Mouse (Mus musculus) heart, embryonic 12.5 days (tissue): ENCODE data around the gene Pcsk5. TPM values are rescaled to one million over a fixed set of nuclear protein-coding genes. Genes with fewer than 3 reads are reported as not detected.

Source experiments
- ATAC-seq: fragments of 200-750 bp; cut with Nextera tagmentation; 2 replicates; pipeline ENCODE4 v1.8.0; 2017; ENCODE audit warnings: moderate TSS enrichment, moderate library complexity; ENCODE audit not compliant: insufficient number of reproducible peaks, low FRiP score
- H3K27ac ChIP-seq: fragments of 300-500 bp; sonication (generic); 2 replicates; pipeline ENCODE4 v1.5.1; 2016; ENCODE audit warnings: mild to moderate bottlenecking, moderate library complexity; ENCODE audit not compliant: poor library complexity, severe bottlenecking
- H3K27me3 ChIP-seq: fragments of 300-500 bp; sonication (generic); replicated peaks from 2 replicates; pipeline ENCODE4 v1.6.1; 2016; ENCODE audit warnings: mild to moderate bottlenecking, moderate library complexity
- H3K36me3 ChIP-seq: fragments of 300-500 bp; sonication (generic); 2 replicates; pipeline ENCODE4 v1.6.1; 2016; ENCODE audit warnings: mild to moderate bottlenecking, moderate library complexity
- H3K4me1 ChIP-seq: fragments of 300-500 bp; sonication (generic); replicated peaks from 2 replicates; pipeline ENCODE4 v1.6.1; 2016; ENCODE audit warnings: mild to moderate bottlenecking
- H3K4me2 ChIP-seq: fragments of 300-500 bp; sonication (generic); 2 replicates; pipeline ENCODE4 v1.6.1; 2016; ENCODE audit warnings: mild to moderate bottlenecking, moderate library complexity
- H3K4me3 ChIP-seq: fragments of 300-500 bp; sonication (generic); 2 replicates; pipeline ENCODE4 v1.5.1; 2016; ENCODE audit warnings: mild to moderate bottlenecking
- H3K9ac ChIP-seq: fragments of 300-500 bp; sonication (generic); 2 replicates; pipeline ENCODE4 v1.6.1; 2016; ENCODE audit warnings: mild to moderate bottlenecking, moderate library complexity
- H3K9me3 ChIP-seq: fragments of 300-500 bp; sonication (generic); replicated peaks from 2 replicates; pipeline ENCODE4 v1.6.1; 2016; ENCODE audit warnings: mild to moderate bottlenecking, moderate library complexity
- WGBS: fragments of 180-500 bp; shearing (Covaris S2); methylation state at CpG from one replicate; pipeline ENCODE4 v1.1.7; 2016; 5-methylcytosine and 5-hydroxymethylcytosine counted together
- polyA plus RNA-seq: library from polyadenylated mRNA; unstranded; fragments of >200 nt; fragmentation: Nextera tagmentation; extraction: Ambion mirVana; gene quantifications from 2 replicates; pipeline ENCODE4 v1.2.1, GENCODE M21; 2016

Gene Pcsk5
- polyA plus RNA-seq, 1 experiment from 2014 or later, result 24.6 TPM

DNA sequence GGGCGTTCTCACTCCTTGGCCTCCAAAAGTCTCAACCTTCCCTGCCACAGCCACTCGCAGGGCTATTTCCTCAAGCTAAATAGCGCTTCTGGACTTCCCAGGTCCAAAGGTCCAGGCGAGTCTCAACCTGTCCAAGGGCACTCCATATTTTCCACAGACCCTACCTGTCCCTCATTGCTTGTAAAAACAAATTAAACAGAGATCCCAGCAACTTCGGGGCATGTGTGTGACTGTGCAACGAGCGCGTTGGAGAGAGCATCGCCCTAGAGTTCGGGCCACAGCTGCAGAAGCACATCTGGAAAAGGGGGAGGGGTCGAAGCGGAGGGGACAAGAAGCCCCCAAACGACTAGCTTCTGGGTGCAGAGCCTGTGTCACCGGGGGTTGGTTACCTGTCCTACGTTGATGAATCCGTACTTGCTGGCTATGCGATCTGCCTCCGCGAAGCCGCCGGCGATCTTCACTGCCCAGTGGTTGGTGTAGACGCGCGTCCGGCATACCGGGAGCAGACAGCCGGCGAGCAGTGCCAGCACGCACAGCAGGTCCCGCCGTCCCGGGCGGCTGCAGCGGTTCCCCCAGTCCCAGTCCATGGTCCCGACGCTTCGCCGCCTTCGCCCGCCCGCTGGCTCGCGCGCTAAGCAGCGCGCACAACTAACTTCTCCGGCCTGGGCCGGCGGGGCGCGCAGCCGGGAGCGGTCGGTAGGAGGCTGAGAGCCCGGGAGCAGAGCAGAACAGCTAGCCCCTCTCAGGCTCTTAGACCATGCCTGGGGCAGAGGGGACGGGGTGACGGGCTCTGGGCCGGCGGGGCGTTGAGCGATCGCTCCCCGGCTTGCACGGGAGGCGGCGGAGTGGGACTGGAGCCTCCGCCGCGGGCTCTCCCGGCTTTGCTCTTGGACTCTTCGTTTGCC is 614 bp downstream of the Pcsk5 start:
- Histone ChIP-seq H3K9me3 (no peaks in the 10 kb centered on the region), H3K4me1 (peaks cover 26% of the 10 kb centered on the region), H3K27me3 (no peaks in the 10 kb centered on the region), H3K4me2 (peak overlapping the region; percentile 97), H3K9ac (peak overlapping the region; percentile 84), H3K36me3 (no peaks in the 10 kb centered on the region), H3K4me3 (peak overlapping the region; percentile 80), H3K27ac (peak overlapping the region; percentile 87)
- WGBS, result under 1% methylated on average over 72 of the region's 72 CpGs
- peak; percentile 72; the same call in 1 of the 2 replicates for ATAC-seq

DNA sequence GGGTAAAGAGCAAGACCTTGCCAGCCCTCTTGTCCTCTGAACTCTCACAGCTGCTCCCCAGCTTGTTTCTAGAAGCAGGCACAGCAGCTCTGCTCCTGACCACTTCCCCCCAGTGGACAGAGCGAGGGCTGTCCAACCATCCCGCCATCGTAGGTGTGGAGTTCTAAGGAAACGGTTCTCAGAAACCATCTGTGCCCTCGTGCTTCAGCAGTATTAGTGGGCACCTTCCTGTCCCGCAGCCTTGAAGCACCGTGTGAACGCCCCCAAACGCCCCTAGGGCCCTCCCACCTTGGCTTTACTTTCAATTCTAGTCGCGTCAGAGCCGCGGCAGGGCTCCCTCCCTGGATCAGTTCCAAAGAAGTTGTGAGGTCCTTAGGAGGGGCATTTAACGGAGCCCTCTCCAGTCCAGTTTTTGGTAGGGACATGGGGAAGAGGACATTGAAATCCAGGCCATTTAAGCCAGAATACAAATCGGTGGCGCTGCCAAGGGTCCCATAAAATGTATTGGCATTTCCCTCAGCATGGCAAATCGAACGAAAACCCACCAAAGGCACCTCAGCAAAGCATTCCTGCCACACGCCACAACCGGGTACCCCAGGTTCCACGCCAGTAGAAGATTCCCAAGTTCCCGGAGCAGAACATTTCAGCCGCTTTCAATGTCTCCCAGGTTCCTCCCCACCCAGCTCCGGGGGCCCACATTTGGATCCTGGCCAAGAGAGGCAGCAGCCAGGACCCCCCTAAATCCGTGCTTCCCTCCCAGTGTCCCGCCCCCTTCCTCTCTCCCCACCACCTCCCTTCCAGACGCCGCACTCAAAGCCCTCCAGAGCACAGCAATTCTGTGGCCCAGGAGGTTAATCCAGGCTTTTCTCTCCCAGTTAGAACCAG is 1.5 kb downstream of the Pcsk5 start:
- H3K4me2 ChIP-seq, result peak overlapping the region; percentile 97
- H3K9ac ChIP-seq, result peak overlapping the region; percentile 84
- H3K27me3 ChIP-seq, result no peaks in the 10 kb centered on the region
- H3K9me3 ChIP-seq, result no peaks in the 10 kb centered on the region
- ATAC-seq, result no peak
- 0% methylated on average over 28 of the region's 28 CpGs for WGBS
- H3K4me1 ChIP-seq, result peaks cover 31% of the 10 kb centered on the region
- no peaks in the 10 kb centered on the region for H3K36me3 ChIP-seq
- H3K27ac ChIP-seq, result peak overlapping the region; percentile 12; the same call in 1 of the 2 replicates
- H3K4me3 ChIP-seq, result peak overlapping the region; percentile 80

DNA sequence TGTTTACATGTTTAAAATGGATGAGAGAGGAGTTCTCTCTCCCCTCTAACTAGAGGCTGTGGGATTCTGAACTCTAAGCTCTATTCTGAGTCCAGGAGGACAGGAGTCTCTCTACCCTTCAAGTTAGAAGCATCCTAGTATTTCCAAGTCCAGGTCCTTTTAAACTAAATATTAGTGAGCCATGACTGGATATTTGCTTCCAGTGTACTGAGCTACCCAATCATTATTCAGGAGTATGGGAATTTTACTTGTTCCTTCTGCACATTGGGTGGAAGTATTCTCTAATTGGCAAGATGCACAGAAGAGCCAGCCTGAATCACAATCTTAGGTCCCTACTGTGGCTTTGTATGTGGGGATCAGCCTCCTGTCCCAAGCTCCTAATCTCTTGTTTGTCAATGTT is 2.5 kb downstream of the Pcsk5 start:
- no peak overlapping the region for H3K9ac ChIP-seq
- no peaks in the 10 kb centered on the region for H3K36me3 ChIP-seq
- H3K4me1 ChIP-seq, result peaks cover 27% of the 10 kb centered on the region
- H3K27me3 ChIP-seq, result no peaks in the 10 kb centered on the region
- H3K27ac ChIP-seq, result no peak overlapping the region
- H3K4me3 ChIP-seq, result no peak overlapping the region
- H3K9me3 ChIP-seq, result no peaks in the 10 kb centered on the region
- no peak for ATAC-seq
- peak overlapping the region; percentile 97 for H3K4me2 ChIP-seq

- H3K4me3 ChIP-seq, result no peak overlapping the region
- H3K27me3 ChIP-seq, result no peaks in the 10 kb centered on the region
- H3K27ac ChIP-seq, result no peak overlapping the region
- H3K4me1 ChIP-seq, result peaks cover 12% of the 10 kb centered on the region; the same call in 1 of the 2 replicates
- no peaks in the 10 kb centered on the region for H3K36me3 ChIP-seq
- 86% methylated on average over 2 of the region's 2 CpGs for WGBS
- no peak overlapping the region for H3K4me2 ChIP-seq
- no peak for ATAC-seq
- H3K9me3 ChIP-seq, result no peaks in the 10 kb centered on the region
- no peak overlapping the region for H3K9ac ChIP-seq
These were observed 6.1 kb downstream of the Pcsk5 start for GRCm38 (mm10) chr19:17831376-17831775.

DNA sequence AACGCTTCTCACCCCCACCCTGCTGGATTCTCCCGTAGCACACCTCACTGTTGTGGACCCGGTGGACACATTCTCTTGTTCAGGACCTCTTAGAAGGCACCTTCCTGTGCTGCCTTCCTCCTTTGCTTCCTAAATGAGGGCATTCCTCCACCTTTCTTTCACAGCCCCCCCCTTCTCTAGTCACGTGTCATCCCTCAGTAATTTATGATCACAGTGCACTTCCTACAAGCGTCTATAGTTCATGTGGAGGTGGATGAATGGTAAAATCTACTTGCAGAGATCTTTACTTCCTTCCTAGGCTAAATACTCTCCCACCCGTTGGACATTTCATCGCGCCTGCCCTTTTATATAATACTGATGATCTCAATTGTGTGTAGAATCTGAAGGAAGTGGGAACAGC is 9.0 kb downstream of the Pcsk5 start:
- no peak overlapping the region for H3K9ac ChIP-seq
- no peaks in the 10 kb centered on the region for H3K9me3 ChIP-seq
- no peak for ATAC-seq
- 76% methylated on average over 8 of the region's 8 CpGs for WGBS
- no peak overlapping the region for H3K27ac ChIP-seq
- H3K4me1 ChIP-seq, result peaks cover 6% of the 10 kb centered on the region; the same call in 1 of the 2 replicates
- H3K4me3 ChIP-seq, result no peak overlapping the region
- H3K36me3 ChIP-seq, result no peaks in the 10 kb centered on the region
- no peak overlapping the region for H3K4me2 ChIP-seq
- no peaks in the 10 kb centered on the region for H3K27me3 ChIP-seq

DNA sequence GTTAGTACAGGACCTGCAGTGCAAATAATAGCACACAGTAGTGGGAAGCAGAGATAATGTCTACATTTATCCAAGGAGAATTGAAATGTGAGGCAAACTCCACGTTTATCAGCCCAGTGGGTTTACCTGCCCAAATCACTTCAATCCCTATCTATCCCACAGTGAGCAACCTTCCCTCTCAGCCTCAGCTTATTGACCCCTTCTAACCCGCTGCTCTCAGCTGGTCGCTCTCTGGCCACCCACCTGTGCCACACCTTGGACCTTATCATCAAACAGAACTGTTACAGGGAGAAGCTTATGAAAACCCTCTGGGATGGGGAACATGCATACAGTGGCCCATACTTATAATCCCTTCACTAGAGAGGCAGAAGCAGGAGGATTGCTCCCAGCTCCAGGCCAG is 10.7 kb downstream of the Pcsk5 start:
- Histone ChIP-seq H3K9ac (no peak overlapping the region), H3K36me3 (no peaks in the 10 kb centered on the region), H3K27ac (no peak overlapping the region), H3K27me3 (no peaks in the 10 kb centered on the region), H3K4me3 (no peak overlapping the region), H3K4me2 (no peak overlapping the region), H3K9me3 (no peaks in the 10 kb centered on the region), H3K4me1 (peaks cover 4% of the 10 kb centered on the region; the same call in 1 of the 2 replicates)
- 62% methylated on average over 3 of the region's 3 CpGs for WGBS
- no peak for ATAC-seq

DNA sequence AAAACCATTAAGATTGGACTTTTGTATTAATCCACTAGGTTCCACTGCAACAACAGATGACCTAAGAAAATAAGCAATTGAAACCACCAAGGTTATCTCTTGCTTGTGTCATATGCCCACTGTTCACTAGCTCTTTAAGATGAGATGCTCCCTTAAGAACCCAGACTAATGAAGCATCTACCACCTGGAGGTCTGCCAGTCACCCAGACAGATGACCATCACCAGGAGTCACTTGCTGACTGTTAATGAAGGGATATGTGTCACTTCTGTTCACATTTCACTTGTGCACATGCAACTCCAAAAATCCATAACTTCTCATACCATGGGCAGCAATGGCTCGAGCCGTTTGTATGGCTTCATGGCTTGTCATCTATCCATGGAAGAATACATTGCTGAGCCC is 17.4 kb downstream of the Pcsk5 start:
- H3K27me3 ChIP-seq, result no peaks in the 10 kb centered on the region
- no peak overlapping the region for H3K4me3 ChIP-seq
- no peaks in the 10 kb centered on the region for H3K4me1 ChIP-seq
- WGBS, result 90% methylated on average over 2 of the region's 2 CpGs
- H3K4me2 ChIP-seq, result no peak overlapping the region
- H3K36me3 ChIP-seq, result no peaks in the 10 kb centered on the region
- H3K27ac ChIP-seq, result no peak overlapping the region
- no peak overlapping the region for H3K9ac ChIP-seq
- no peak for ATAC-seq
- H3K9me3 ChIP-seq, result no peaks in the 10 kb centered on the region

DNA sequence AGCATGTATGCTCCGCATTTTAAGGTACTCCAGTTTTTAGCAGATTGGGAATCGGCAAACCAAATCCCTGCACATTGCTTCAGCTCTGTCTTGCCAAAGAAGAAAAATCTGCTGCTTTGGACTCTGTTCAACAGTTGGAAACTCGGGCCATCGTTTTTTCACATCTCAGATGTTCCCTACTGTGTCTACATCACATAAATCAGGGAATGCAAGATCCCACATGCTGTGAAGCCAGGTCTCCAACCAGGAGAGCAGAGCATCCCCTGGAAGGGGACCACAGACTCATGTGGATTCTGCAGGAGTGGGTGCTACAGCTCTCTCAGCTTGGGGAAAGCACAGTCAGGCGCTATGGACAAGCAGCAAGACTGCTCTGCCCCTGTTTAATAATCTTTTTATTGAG is 18.4 kb downstream of the Pcsk5 start:
- no peaks in the 10 kb centered on the region for H3K27me3 ChIP-seq
- no peak for ATAC-seq
- no peaks in the 10 kb centered on the region for H3K9me3 ChIP-seq
- H3K4me3 ChIP-seq, result no peak overlapping the region
- H3K27ac ChIP-seq, result no peak overlapping the region
- no peak overlapping the region for H3K9ac ChIP-seq
- no peak overlapping the region for H3K4me2 ChIP-seq
- H3K36me3 ChIP-seq, result no peaks in the 10 kb centered on the region
- 79% methylated on average over 5 of the region's 5 CpGs for WGBS
- H3K4me1 ChIP-seq, result no peaks in the 10 kb centered on the region

- Histone ChIP-seq H3K9ac (no peak overlapping the region), H3K27ac (no peak overlapping the region), H3K9me3 (no peaks in the 10 kb centered on the region), H3K4me2 (no peak overlapping the region), H3K4me1 (peaks cover 3% of the 10 kb centered on the region; the same call in 1 of the 2 replicates), H3K27me3 (no peaks in the 10 kb centered on the region), H3K36me3 (no peaks in the 10 kb centered on the region), H3K4me3 (no peak overlapping the region)
- 86% methylated on average over 3 of the region's 3 CpGs for WGBS
- ATAC-seq, result no peak
These were observed 22.4 kb downstream of the Pcsk5 start for GRCm38 (mm10) chr19:17815062-17815461.

GRCm38 (mm10) chr19:17813449-17813990 is 23.9 kb downstream of the Pcsk5 start:
- WGBS, result 60% methylated on average over 5 of the region's 5 CpGs
- ATAC-seq, result no peak
- Histone ChIP-seq H3K9ac (no peak overlapping the region), H3K36me3 (no peaks in the 10 kb centered on the region), H3K27me3 (no peaks in the 10 kb centered on the region), H3K27ac (no peak overlapping the region), H3K9me3 (no peaks in the 10 kb centered on the region), H3K4me3 (no peak overlapping the region), H3K4me2 (no peak overlapping the region), H3K4me1 (peaks cover 3% of the 10 kb centered on the region; the same call in 1 of the 2 replicates)

- H3K27me3 ChIP-seq, result no peaks in the 10 kb centered on the region
- no peaks in the 10 kb centered on the region for H3K36me3 ChIP-seq
- H3K27ac ChIP-seq, result no peak overlapping the region
- no peaks in the 10 kb centered on the region for H3K9me3 ChIP-seq
- H3K9ac ChIP-seq, result no peak overlapping the region
- H3K4me3 ChIP-seq, result no peak overlapping the region
- no peak overlapping the region for H3K4me2 ChIP-seq
- H3K4me1 ChIP-seq, result peaks cover 3% of the 10 kb centered on the region; the same call in 1 of the 2 replicates
- WGBS, result 55% methylated on average over 7 of the region's 7 CpGs
- no peak for ATAC-seq
These were observed 24.8 kb downstream of the Pcsk5 start for GRCm38 (mm10) chr19:17812661-17813060.
